Mouse (Mus musculus) embryo, embryonic 10.5 days (tissue): Measurements from ENCODE around the gene Tm7sf2.

Source experiments
- DNase-seq: peaks from one replicate; pipeline ENCODE4 v3.0.0-alpha.2; 2015; ENCODE audit warnings: low spot score

Tm7sf2 gene

GRCm38 (mm10) chr19:6069851-6070250 lies 1.7 kb upstream of the Tm7sf2 start:
- DNase-seq, result no peak

GRCm38 (mm10) chr19:6068951-6069350 lies 778 bp upstream of the Tm7sf2 start:
- DNase-seq, result no peak

GRCm38 (mm10) chr19:6067011-6067723 lies 1.0 kb downstream of the Tm7sf2 start:
- DNase-seq, result peak; percentile 90

- DNase-seq, result no peak
These were observed 1.6 kb downstream of the Tm7sf2 start for GRCm38 (mm10) chr19:6066571-6066970.

- DNase-seq, result no peak
These were observed 5.1 kb downstream of the Tm7sf2 start for GRCm38 (mm10) chr19:6063081-6063480.

GRCm38 (mm10) chr19:6062418-6062817 lies 5.8 kb downstream of the Tm7sf2 start:
- no peak for DNase-seq

GRCm38 (mm10) chr19:6061641-6062302 lies 6.4 kb downstream of the Tm7sf2 start:
- DNase-seq, result peak; percentile 44

GRCm38 (mm10) chr19:6061021-6061533 lies 7.1 kb downstream of the Tm7sf2 start, which contains the start of gene Znhit2:
Znhit2 (plus strand) TSS chr19:6061192.
- DNase-seq, result peak; percentile 97

GRCm38 (mm10) chr19:6058966-6059365 lies 9.2 kb downstream of the Tm7sf2 start:
- DNase-seq, result no peak

GRCm38 (mm10) chr19:6058513-6058912 lies 9.7 kb downstream of the Tm7sf2 start:
- DNase-seq, result no peak

- peak; percentile 98 for DNase-seq
These were observed 10.7 kb downstream of the Tm7sf2 start, which contains the start of the genes Mrpl49 and Fau for GRCm38 (mm10) chr19:6057313-6058096. Mrpl49 (minus strand) TSS chr19:6057785. Fau (plus strand) TSS chr19:6057844.

- no peak for DNase-seq
These were observed 11.5 kb downstream of the Tm7sf2 start for GRCm38 (mm10) chr19:6056696-6057095.

- DNase-seq, result no peak
These were observed 13.9 kb downstream of the Tm7sf2 start for GRCm38 (mm10) chr19:6054296-6054695.

- DNase-seq, result no peak
These were observed 15.7 kb downstream of the Tm7sf2 start for GRCm38 (mm10) chr19:6052516-6052915.

- DNase-seq, result no peak
These were observed 19.3 kb downstream of the Tm7sf2 start for GRCm38 (mm10) chr19:6048681-6049410.

- DNase-seq, result no peak
These were observed 20.3 kb downstream of the Tm7sf2 start for GRCm38 (mm10) chr19:6047899-6048166.

- DNase-seq, result no peak
These were observed 20.8 kb downstream of the Tm7sf2 start for GRCm38 (mm10) chr19:6047154-6047898.

- DNase-seq, result peak; percentile 97
These were observed 21.6 kb downstream of the Tm7sf2 start, which contains the start of gene Syvn1 for GRCm38 (mm10) chr19:6046294-6047153. Syvn1 (plus strand) TSS chr19:6046576.

GRCm38 (mm10) chr19:6045366-6046293 lies 22.5 kb downstream of the Tm7sf2 start:
- no peak for DNase-seq
